Mouse (Mus musculus) embryonic facial prominence, embryonic 13.5 days (tissue): ENCODE measurements around the gene Wasf3. TPM values are rescaled to one million over a fixed set of nuclear protein-coding genes. Genes with fewer than 3 reads are reported as not detected.
"Not testable (repeated sequence)": the region's sequence is repeated elsewhere in the genome, so short reads cannot be mapped to it uniquely, and the experiment has no call there.

Source experiments
- ATAC-seq: fragments of 200-750 bp; cut with Nextera tagmentation; 2 replicates; pipeline ENCODE4 v1.8.0; 2017; ENCODE audit warnings: low read depth; ENCODE audit not compliant: insufficient number of reproducible peaks, insufficient read depth, low FRiP score, low TSS enrichment
- H3K27ac ChIP-seq: fragments of 300-500 bp; sonication (generic); 2 replicates; pipeline ENCODE4 v1.5.1; 2015; ENCODE audit warnings: moderate library complexity, mild to moderate bottlenecking, inconsistent platforms
- H3K27me3 ChIP-seq: fragments of 300-500 bp; sonication (generic); 2 replicates; pipeline ENCODE4 v1.6.1; 2015; ENCODE audit warnings: mild to moderate bottlenecking, inconsistent platforms
- H3K36me3 ChIP-seq: fragments of 300-500 bp; sonication (generic); 2 replicates; pipeline ENCODE4 v1.6.1; 2015; ENCODE audit warnings: mild to moderate bottlenecking, inconsistent platforms
- H3K4me1 ChIP-seq: fragments of 300-500 bp; sonication (generic); 2 replicates; pipeline ENCODE4 v1.6.1; 2015; ENCODE audit warnings: inconsistent platforms
- H3K4me2 ChIP-seq: fragments of 300-500 bp; sonication (generic); 2 replicates; pipeline ENCODE4 v1.6.1; 2015; ENCODE audit warnings: moderate library complexity, mild to moderate bottlenecking, inconsistent platforms
- H3K4me3 ChIP-seq: fragments of 300-500 bp; sonication (generic); 2 replicates; pipeline ENCODE4 v1.5.1; 2015; ENCODE audit warnings: mild to moderate bottlenecking, inconsistent platforms
- H3K9ac ChIP-seq: fragments of 300-500 bp; sonication (generic); 2 replicates; pipeline ENCODE4 v1.6.1; 2015; ENCODE audit warnings: mild to moderate bottlenecking, inconsistent platforms
- H3K9me3 ChIP-seq: fragments of 300-500 bp; sonication (generic); 2 replicates; pipeline ENCODE4 v1.6.1; 2016; ENCODE audit warnings: inconsistent platforms
- WGBS: fragments of 180-500 bp; shearing (Covaris S2); methylation state at CpG from one replicate; pipeline ENCODE4 v1.1.7; 2015; ENCODE audit warnings: mixed read lengths; 5-methylcytosine and 5-hydroxymethylcytosine counted together
- polyA plus RNA-seq: library from polyadenylated mRNA; unstranded; fragments of >200 nt; fragmentation: Nextera tagmentation; extraction: Ambion mirVana; gene quantifications from 2 replicates; pipeline ENCODE4 v1.2.1, GENCODE M21; 2015

The Wasf3 gene
- polyA plus RNA-seq, 1 experiment from 2014 or later, result 4.8 TPM

DNA sequence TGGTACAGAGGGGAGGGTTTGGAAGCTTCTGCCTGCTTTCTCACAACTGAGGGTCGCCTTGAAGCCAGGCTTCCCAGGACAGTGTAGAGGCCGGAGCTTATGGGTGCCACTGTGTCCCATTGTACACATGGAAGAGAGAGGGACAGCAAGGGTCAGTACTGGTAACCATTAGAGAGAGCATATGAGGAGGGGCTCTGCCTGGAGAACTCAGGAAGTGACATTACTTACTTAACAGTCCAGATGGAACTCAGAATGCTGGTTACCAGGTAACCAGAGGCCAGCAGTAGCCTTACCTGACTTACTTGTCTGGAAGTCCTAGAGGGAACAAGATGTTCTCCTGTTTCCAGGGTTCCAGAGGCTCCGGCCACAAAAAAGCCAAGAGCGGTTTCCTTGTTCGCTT, 117.3 kb downstream of the Wasf3 start, which contains the start of gene 4930449I24Rik:
4930449I24Rik (plus strand) TSS at position 301 of the 400 bp plus-strand sequence.
- not testable (repeated sequence) for ATAC-seq, H3K4me2 ChIP-seq, H3K27ac ChIP-seq, H3K9ac ChIP-seq, H3K9me3 ChIP-seq, H3K36me3 ChIP-seq, H3K27me3 ChIP-seq, H3K4me1 ChIP-seq, H3K4me3 ChIP-seq
- WGBS, result no CpG with 5 or more reads among the region's 5 CpGs

- not testable (repeated sequence) for H3K9me3 ChIP-seq, H3K4me2 ChIP-seq, H3K4me3 ChIP-seq, H3K27me3 ChIP-seq, H3K9ac ChIP-seq, H3K36me3 ChIP-seq, ATAC-seq, H3K4me1 ChIP-seq, H3K27ac ChIP-seq
- 83% methylated on average over 1 of the region's 5 CpGs for WGBS
Measured at GRCm38 (mm10) chr5:146513823-146514222, 129.0 kb downstream of the Wasf3 start, which contains the start of gene Gm3402. TSS of gene Gm3402 (plus strand) at chr5:146514123.

Other genes with a start within 250 kb of the Wasf3 start
- not detected in 2 replicates for gene Gm5565, start 224.4 kb upstream of the Wasf3 start, polyA plus RNA-seq
- gene Gm6309, start 214.3 kb upstream of the Wasf3 start, polyA plus RNA-seq, result not detected in 2 replicates
- not detected in 2 replicates for gene 1700001J03Rik, start 199.7 kb upstream of the Wasf3 start, polyA plus RNA-seq
- gene Rnf6, start 163.4 kb upstream of the Wasf3 start, polyA plus RNA-seq, result 34.6 and 37.3 TPM in 2 replicates
- 19.7 and 20.6 TPM in 2 replicates for gene Cdk8, start 153.8 kb upstream of the Wasf3 start, polyA plus RNA-seq
- gene Gm6408, start 97.0 kb downstream of the Wasf3 start, polyA plus RNA-seq, result not detected in 2 replicates
- gene Gm6370, start 106.4 kb downstream of the Wasf3 start, polyA plus RNA-seq, result not detected in 2 replicates
- not detected in 2 replicates for gene 4930449I24Rik, start 117.4 kb downstream of the Wasf3 start, polyA plus RNA-seq
- not detected in 2 replicates for gene Gm3402, start 129.1 kb downstream of the Wasf3 start, polyA plus RNA-seq
- not detected in 2 replicates for gene Gm3404, start 140.8 kb downstream of the Wasf3 start, polyA plus RNA-seq
- gene Gm3409, start 152.7 kb downstream of the Wasf3 start, polyA plus RNA-seq, result not detected in 2 replicates
- not detected in 2 replicates for gene Gm3415, start 171.2 kb downstream of the Wasf3 start, polyA plus RNA-seq
- gene Gpr12, start 200.3 kb downstream of the Wasf3 start, polyA plus RNA-seq, result 0.10 and 0.78 TPM in 2 replicates